Mouse (Mus musculus): ENCODE results near the gene Taf1b.

DNA sequence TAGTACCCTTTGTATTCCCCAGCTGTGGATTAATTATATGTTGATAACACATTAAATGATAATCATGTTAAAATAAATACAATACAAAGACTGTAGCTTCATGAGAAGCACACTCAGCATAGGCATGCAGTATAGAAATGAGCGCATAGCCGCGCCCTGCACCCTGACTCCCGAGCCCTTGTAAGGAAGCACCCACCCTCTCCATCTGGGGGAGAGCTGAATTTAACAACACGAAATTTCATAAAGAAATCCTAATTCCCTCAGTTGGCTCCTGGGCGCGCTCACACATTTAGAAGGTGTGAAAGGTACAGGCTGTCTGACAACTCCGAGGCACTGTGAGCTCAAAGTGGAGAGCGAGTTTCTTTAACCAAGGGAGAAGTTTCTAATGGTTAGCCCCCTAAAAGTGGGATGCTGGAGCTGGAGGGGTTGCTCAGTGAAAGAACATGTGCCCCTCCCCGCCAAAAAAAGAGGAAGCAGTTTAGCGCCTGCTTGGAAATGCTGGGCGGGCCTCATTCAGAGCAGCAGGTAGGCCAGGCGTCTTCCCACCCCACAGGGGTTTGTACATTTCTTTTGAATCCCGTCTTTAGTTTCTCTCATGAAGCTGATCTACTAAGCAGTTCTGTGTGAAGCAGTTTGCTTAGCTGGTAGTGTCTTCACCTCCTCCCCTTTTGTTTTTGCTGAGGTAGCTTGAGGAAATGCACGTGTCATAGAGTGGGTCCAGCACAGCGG is 43.4 kb downstream of the Taf1b start:
- TF ChIP-seq CTCF (IDR thresholded peaks at IDR 0.05; ENCODE audit: low read depth) (no peak), EP300 (IDR thresholded peaks at IDR 0.05; ENCODE audit: low read depth) (no peak)

Data from liver, embryonic 14.5 days (tissue).